Mouse (Mus musculus): ENCODE results near the gene Islr2. TPM values are rescaled to one million over a fixed set of nuclear protein-coding genes. Genes with fewer than 3 reads are reported as not detected.

The Islr2 gene
- total RNA-seq, 1 experiment = 12.8 TPM

GRCm38 (mm10) chr9:58155366-58155765 is 48.8 kb downstream of the Islr2 start:
- TF ChIP-seq MAFK (IDR thresholded peaks at IDR 0.05; ENCODE audit: insufficient read depth, low read depth, low read length) = 0 out of 2 replicates have a peak, but pooled peaks have one; percentile 15
- no peak for TF ChIP-seq HCFC1 (IDR thresholded peaks at IDR 0.05; ENCODE audit: borderline replicate concordance, insufficient read depth, low read length)
- DNase-seq (ENCODE audit: low read depth, low spot score) = no peak
- H3K4me1 ChIP-seq (ENCODE audit: control insufficient read depth in 2 of 2, insufficient read depth in 2 of 2, low read length in 2 of 2, poor library complexity in 1 of 2) = no peaks in the 10 kb centered on the region; a peak in 1 of 4 replicates
- no peaks in the 10 kb centered on the region for H3K36me3 ChIP-seq (ENCODE audit: control insufficient read depth, insufficient read depth, low read length, poor library complexity, severe bottlenecking)
- H3K9me3 ChIP-seq (ENCODE audit: control insufficient read depth, insufficient read depth, low read depth, low read length) = no peaks in the 10 kb centered on the region
- H3K27ac ChIP-seq (ENCODE audit: insufficient read depth, low read depth, low read length, poor library complexity, severe bottlenecking) = no peak overlapping the region
- no peak overlapping the region for H3K4me3 ChIP-seq (ENCODE audit: insufficient read depth in 1 of 2, low read depth in 1 of 2, low read length in 2 of 2, poor library complexity in 1 of 2, severe bottlenecking in 1 of 2)
- in situ Hi-C loops (cut with MboI; ENCODE audit: low sequenced_read_pairs in 2 of 2, unreplicated experiment in 2 of 2) = no loop called here
- H3K9ac ChIP-seq (ENCODE audit: insufficient read depth, low read depth, low read length, poor library complexity, severe bottlenecking) = no peak overlapping the region

GRCm38 (mm10) chr9:58153095-58153494 is 51.0 kb downstream of the Islr2 start:
- H3K9ac ChIP-seq (ENCODE audit: insufficient read depth, low read depth, low read length, poor library complexity, severe bottlenecking) = no peak overlapping the region

GRCm38 (mm10) chr9:58150733-58151361 is 53.3 kb downstream of the Islr2 start:
- Histone ChIP-seq H3K4me1 (ENCODE audit: control insufficient read depth in 2 of 2, insufficient read depth in 2 of 2, low read length in 2 of 2, poor library complexity in 1 of 2) (no peaks in the 10 kb centered on the region), H3K27ac (ENCODE audit: insufficient read depth, low read depth, low read length, poor library complexity, severe bottlenecking) (no peak overlapping the region), H3K9ac (ENCODE audit: insufficient read depth, low read depth, low read length, poor library complexity, severe bottlenecking) (no peak overlapping the region), H3K4me3 (ENCODE audit: insufficient read depth in 1 of 2, low read depth in 1 of 2, low read length in 2 of 2, poor library complexity in 1 of 2, severe bottlenecking in 1 of 2) (no peak overlapping the region), H3K9me3 (ENCODE audit: control insufficient read depth, insufficient read depth, low read depth, low read length) (no peaks in the 10 kb centered on the region), H3K36me3 (ENCODE audit: control insufficient read depth, insufficient read depth, low read length, poor library complexity, severe bottlenecking) (no peaks in the 10 kb centered on the region)
- no peak for DNase-seq (ENCODE audit: low read depth, low spot score)
- in situ Hi-C loops (cut with MboI; ENCODE audit: low sequenced_read_pairs in 2 of 2, unreplicated experiment in 2 of 2) = no loop called here
- TF ChIP-seq ZNF384 (IDR thresholded peaks at IDR 0.05; ENCODE audit: low read depth, low read length) (no peak), ZC3H11A (IDR thresholded peaks at IDR 0.05; ENCODE audit: borderline replicate concordance, low read depth, low read length) (no peak), CHD2 (IDR thresholded peaks at IDR 0.05; ENCODE audit: low read depth, low read length) (no peak), MAFK (IDR thresholded peaks at IDR 0.05; ENCODE audit: insufficient read depth, low read depth, low read length) (no peak), HCFC1 (IDR thresholded peaks at IDR 0.05; ENCODE audit: borderline replicate concordance, insufficient read depth, low read length) (no peak)

More at GRCm38 (mm10) chr9:58153095-58153494, 51.0 kb downstream of the Islr2 start:
- no peaks in the 10 kb centered on the region; a peak in 1 of 4 replicates for H3K4me1 ChIP-seq (ENCODE audit: control insufficient read depth in 2 of 2, insufficient read depth in 2 of 2, low read length in 2 of 2, poor library complexity in 1 of 2)
- no peak for TF ChIP-seq ZC3H11A (IDR thresholded peaks at IDR 0.05; ENCODE audit: borderline replicate concordance, low read depth, low read length)
- no peak for TF ChIP-seq MAFK (IDR thresholded peaks at IDR 0.05; ENCODE audit: insufficient read depth, low read depth, low read length)
- no peak for TF ChIP-seq CHD2 (IDR thresholded peaks at IDR 0.05; ENCODE audit: low read depth, low read length)
- no peak for TF ChIP-seq ZNF384 (IDR thresholded peaks at IDR 0.05; ENCODE audit: low read depth, low read length)
- TF ChIP-seq HCFC1 (IDR thresholded peaks at IDR 0.05; ENCODE audit: borderline replicate concordance, insufficient read depth, low read length) = no peak
- H3K36me3 ChIP-seq (ENCODE audit: control insufficient read depth, insufficient read depth, low read length, poor library complexity, severe bottlenecking) = no peaks in the 10 kb centered on the region
- H3K4me3 ChIP-seq (ENCODE audit: insufficient read depth in 1 of 2, low read depth in 1 of 2, low read length in 2 of 2, poor library complexity in 1 of 2, severe bottlenecking in 1 of 2) = no peak overlapping the region
- no peak for DNase-seq (ENCODE audit: low read depth, low spot score)
- H3K27ac ChIP-seq (ENCODE audit: insufficient read depth, low read depth, low read length, poor library complexity, severe bottlenecking) = no peak overlapping the region
- in situ Hi-C loops (cut with MboI; ENCODE audit: low sequenced_read_pairs in 2 of 2, unreplicated experiment in 2 of 2) = no loop called here
- H3K9me3 ChIP-seq (ENCODE audit: control insufficient read depth, insufficient read depth, low read depth, low read length) = no peaks in the 10 kb centered on the region

- H3K36me3 ChIP-seq (ENCODE audit: control insufficient read depth, insufficient read depth, low read length, poor library complexity, severe bottlenecking) = no peaks in the 10 kb centered on the region
- in situ Hi-C loops (cut with MboI; ENCODE audit: low sequenced_read_pairs in 2 of 2, unreplicated experiment in 2 of 2) = no loop called here
- H3K9ac ChIP-seq (ENCODE audit: insufficient read depth, low read depth, low read length, poor library complexity, severe bottlenecking) = no peak overlapping the region
- H3K4me3 ChIP-seq (ENCODE audit: insufficient read depth in 1 of 2, low read depth in 1 of 2, low read length in 2 of 2, poor library complexity in 1 of 2, severe bottlenecking in 1 of 2) = no peak overlapping the region
- H3K27ac ChIP-seq (ENCODE audit: insufficient read depth, low read depth, low read length, poor library complexity, severe bottlenecking) = no peak overlapping the region
- H3K9me3 ChIP-seq (ENCODE audit: control insufficient read depth, insufficient read depth, low read depth, low read length) = no peaks in the 10 kb centered on the region
- DNase-seq (ENCODE audit: low read depth, low spot score) = no peak
- no peaks in the 10 kb centered on the region for H3K4me1 ChIP-seq (ENCODE audit: control insufficient read depth in 2 of 2, insufficient read depth in 2 of 2, low read length in 2 of 2, poor library complexity in 1 of 2)
- TF ChIP-seq CHD2 (IDR thresholded peaks at IDR 0.05; ENCODE audit: low read depth, low read length) = no peak
- TF ChIP-seq MAFK (IDR thresholded peaks at IDR 0.05; ENCODE audit: insufficient read depth, low read depth, low read length) = no peak
- no peak for TF ChIP-seq ZC3H11A (IDR thresholded peaks at IDR 0.05; ENCODE audit: borderline replicate concordance, low read depth, low read length)
- no peak for TF ChIP-seq ZNF384 (IDR thresholded peaks at IDR 0.05; ENCODE audit: low read depth, low read length)
- TF ChIP-seq HCFC1 (IDR thresholded peaks at IDR 0.05; ENCODE audit: borderline replicate concordance, insufficient read depth, low read length) = no peak
Measured at GRCm38 (mm10) chr9:58148806-58149205, 55.3 kb downstream of the Islr2 start.

Other genes starting within 250 kb of the Islr2 start
- 1.7 and 3.0 TPM in 2 replicates for gene Cyp11a1, start 197.9 kb downstream of the Islr2 start, total RNA-seq (2012; rRNA removed)
- gene Stra6, start 140.5 kb downstream of the Islr2 start, total RNA-seq (2012; rRNA removed) = 3.1 and 4.5 TPM in 2 replicates
- 0.13 and 0.95 TPM in 2 replicates for gene Ccdc33, start 85.5 kb downstream of the Islr2 start, total RNA-seq (2012; rRNA removed)
- gene Islr, start within 50 bp of the Islr2 start, total RNA-seq (2012; rRNA removed) = 0.22 and 0.26 TPM in 2 replicates
- gene Pml, start 45.5 kb upstream of the Islr2 start, total RNA-seq (2012; rRNA removed) = 72.6 and 112 TPM in 2 replicates
- gene Stoml1, start 48.8 kb upstream of the Islr2 start, total RNA-seq (2012; rRNA removed) = 51.7 and 95.7 TPM in 2 replicates
- gene Loxl1, start 108.9 kb upstream of the Islr2 start, total RNA-seq (2012; rRNA removed) = 6.2 and 8.4 TPM in 2 replicates
- gene Tbc1d21, start 166.1 kb upstream of the Islr2 start, total RNA-seq (2012; rRNA removed) = not detected in 2 replicates